Mouse (Mus musculus): ENCODE measurements around the gene Pde10a. TPM values are rescaled to one million over a fixed set of nuclear protein-coding genes. Genes with fewer than 3 reads are reported as not detected.
A peak's percentile ranks its signal among the peaks of the same experiment; 100 is the strongest.

Pde10a gene
- total and polyA plus RNA-seq, 2 experiments = 0.28 to 0.56 TPM

- Histone ChIP-seq H3K36me3 (ENCODE audit: control insufficient read depth, insufficient read depth, low read length) (no peaks in the 10 kb centered on the region), H3K4me3 (ENCODE audit: insufficient read depth, low read depth, low read length) (no peak overlapping the region), H3K79me2 (ENCODE audit: control insufficient read depth, insufficient read depth, low read length) (no peaks in the 10 kb centered on the region), H3K27ac (replicated peaks; ENCODE audit: insufficient read depth, low read depth, low read length) (no peak overlapping the region), H3K9ac (ENCODE audit: low read depth, low read length) (no peak overlapping the region), H3K27me3 (ENCODE audit: control insufficient read depth, insufficient read depth, low read length) (no peaks in the 10 kb centered on the region), H3K4me1 (ENCODE audit: control insufficient read depth, insufficient read depth, low read length) (no peaks in the 10 kb centered on the region)
- TF ChIP-seq CTCF (IDR thresholded peaks at IDR 0.05; ENCODE audit: low read depth, low read length) (no peak), POLR2A (IDR thresholded peaks at IDR 0.05; ENCODE audit: extremely low read depth, insufficient read depth, low read length) (no peak)
- WGBS = 48% methylated on average over 3 of the region's 3 CpGs
- DNase-seq (ENCODE audit: extremely low read depth, low read depth, low spot score) = no peak
Observed at GRCm38 (mm10) chr17:8641491-8641890, 116.3 kb downstream of the Pde10a start.

- WGBS = 72% methylated on average over 3 of the region's 3 CpGs
- H3K79me2 ChIP-seq (ENCODE audit: control insufficient read depth, insufficient read depth, low read length) = no peaks in the 10 kb centered on the region
Observed at GRCm38 (mm10) chr17:8642356-8642755, 117.2 kb downstream of the Pde10a start.

GRCm38 (mm10) chr17:8647372-8647871 is 122.2 kb downstream of the Pde10a start:
- 36% methylated on average over 8 of the region's 8 CpGs for WGBS
- DNase-seq (ENCODE audit: extremely low read depth, low read depth, low spot score) = peak; percentile 69
- H3K9ac ChIP-seq (ENCODE audit: low read depth, low read length) = no peak overlapping the region
- H3K4me1 ChIP-seq (ENCODE audit: control insufficient read depth, insufficient read depth, low read length) = peaks cover 4% of the 10 kb centered on the region; the same call in 1 of the 2 replicates
- no peaks in the 10 kb centered on the region for H3K79me2 ChIP-seq (ENCODE audit: control insufficient read depth, insufficient read depth, low read length)
- no peak overlapping the region for H3K27ac ChIP-seq (replicated peaks; ENCODE audit: insufficient read depth, low read depth, low read length)
- H3K36me3 ChIP-seq (ENCODE audit: control insufficient read depth, insufficient read depth, low read length) = no peaks in the 10 kb centered on the region
- TF ChIP-seq CTCF (IDR thresholded peaks at IDR 0.05; ENCODE audit: low read depth, low read length) = no peak
- TF ChIP-seq POLR2A (IDR thresholded peaks at IDR 0.05; ENCODE audit: extremely low read depth, insufficient read depth, low read length) = no peak
- H3K27me3 ChIP-seq (ENCODE audit: control insufficient read depth, insufficient read depth, low read length) = no peaks in the 10 kb centered on the region
- no peak overlapping the region for H3K4me3 ChIP-seq (ENCODE audit: insufficient read depth, low read depth, low read length)

More at GRCm38 (mm10) chr17:8642356-8642755, 117.2 kb downstream of the Pde10a start:
- Histone ChIP-seq H3K27me3 (ENCODE audit: control insufficient read depth, insufficient read depth, low read length) (no peaks in the 10 kb centered on the region), H3K9ac (ENCODE audit: low read depth, low read length) (no peak overlapping the region), H3K4me1 (ENCODE audit: control insufficient read depth, insufficient read depth, low read length) (no peaks in the 10 kb centered on the region), H3K27ac (replicated peaks; ENCODE audit: insufficient read depth, low read depth, low read length) (no peak overlapping the region), H3K4me3 (ENCODE audit: insufficient read depth, low read depth, low read length) (no peak overlapping the region), H3K36me3 (ENCODE audit: control insufficient read depth, insufficient read depth, low read length) (no peaks in the 10 kb centered on the region)
- TF ChIP-seq CTCF (IDR thresholded peaks at IDR 0.05; ENCODE audit: low read depth, low read length) = no peak
- no peak for TF ChIP-seq POLR2A (IDR thresholded peaks at IDR 0.05; ENCODE audit: extremely low read depth, insufficient read depth, low read length)
- no peak for DNase-seq (ENCODE audit: extremely low read depth, low read depth, low spot score)

GRCm38 (mm10) chr17:8648310-8648709 is 123.1 kb downstream of the Pde10a start:
- no peak overlapping the region for H3K9ac ChIP-seq (ENCODE audit: low read depth, low read length)
- H3K36me3 ChIP-seq (ENCODE audit: control insufficient read depth, insufficient read depth, low read length) = no peaks in the 10 kb centered on the region
- peaks cover 6% of the 10 kb centered on the region; the same call in 1 of the 2 replicates for H3K4me1 ChIP-seq (ENCODE audit: control insufficient read depth, insufficient read depth, low read length)
- 64% methylated on average over 3 of the region's 3 CpGs for WGBS
- no peaks in the 10 kb centered on the region for H3K27me3 ChIP-seq (ENCODE audit: control insufficient read depth, insufficient read depth, low read length)
- TF ChIP-seq CTCF (IDR thresholded peaks at IDR 0.05; ENCODE audit: low read depth, low read length) = no peak
- TF ChIP-seq POLR2A (IDR thresholded peaks at IDR 0.05; ENCODE audit: extremely low read depth, insufficient read depth, low read length) = no peak
- no peak overlapping the region for H3K27ac ChIP-seq (replicated peaks; ENCODE audit: insufficient read depth, low read depth, low read length)
- no peaks in the 10 kb centered on the region for H3K79me2 ChIP-seq (ENCODE audit: control insufficient read depth, insufficient read depth, low read length)
- H3K4me3 ChIP-seq (ENCODE audit: insufficient read depth, low read depth, low read length) = no peak overlapping the region
- no peak for DNase-seq (ENCODE audit: extremely low read depth, low read depth, low spot score)

GRCm38 (mm10) chr17:8652681-8653262 is 127.6 kb downstream of the Pde10a start:
- TF ChIP-seq CTCF (IDR thresholded peaks at IDR 0.05; ENCODE audit: low read depth, low read length) (no peak), POLR2A (IDR thresholded peaks at IDR 0.05; ENCODE audit: extremely low read depth, insufficient read depth, low read length) (no peak)
- Histone ChIP-seq H3K9ac (ENCODE audit: low read depth, low read length) (no peak overlapping the region), H3K4me3 (ENCODE audit: insufficient read depth, low read depth, low read length) (no peak overlapping the region), H3K36me3 (ENCODE audit: control insufficient read depth, insufficient read depth, low read length) (no peaks in the 10 kb centered on the region), H3K79me2 (ENCODE audit: control insufficient read depth, insufficient read depth, low read length) (no peaks in the 10 kb centered on the region), H3K27me3 (ENCODE audit: control insufficient read depth, insufficient read depth, low read length) (no peaks in the 10 kb centered on the region), H3K4me1 (ENCODE audit: control insufficient read depth, insufficient read depth, low read length) (peaks cover 6% of the 10 kb centered on the region; the same call in 1 of the 2 replicates), H3K27ac (replicated peaks; ENCODE audit: insufficient read depth, low read depth, low read length) (peak overlapping the region; percentile 37)
- peak; percentile 94 for DNase-seq (ENCODE audit: extremely low read depth, low read depth, low spot score)
- 31% methylated on average over 3 of the region's 3 CpGs for WGBS

GRCm38 (mm10) chr17:8657661-8658060 is 132.5 kb downstream of the Pde10a start:
- H3K9ac ChIP-seq (ENCODE audit: low read depth, low read length) = no peak overlapping the region
- H3K4me3 ChIP-seq (ENCODE audit: insufficient read depth, low read depth, low read length) = no peak overlapping the region
- H3K27ac ChIP-seq (replicated peaks; ENCODE audit: insufficient read depth, low read depth, low read length) = no peak overlapping the region
- H3K27me3 ChIP-seq (ENCODE audit: control insufficient read depth, insufficient read depth, low read length) = no peaks in the 10 kb centered on the region; the same call in 1 of the 2 replicates
- 63% methylated on average over 9 of the region's 9 CpGs for whole genome bisulfite sequencing
- no peaks in the 10 kb centered on the region for H3K79me2 ChIP-seq (ENCODE audit: control insufficient read depth, insufficient read depth, low read length)
- DNase-seq (ENCODE audit: extremely low read depth, low read depth, low spot score) = peak; percentile 78
- TF ChIP-seq CTCF (IDR thresholded peaks at IDR 0.05; ENCODE audit: low read depth, low read length) = no peak
- H3K4me1 ChIP-seq (ENCODE audit: control insufficient read depth, insufficient read depth, low read length) = peaks cover under 1% of the 10 kb centered on the region; the same call in 1 of the 2 replicates
- H3K36me3 ChIP-seq (ENCODE audit: control insufficient read depth, insufficient read depth, low read length) = no peaks in the 10 kb centered on the region
